Mouse (Mus musculus) gastrocnemius, postnatal 14 days (tissue): ENCODE data around the gene Kncn. TPM values are rescaled to one million over a fixed set of nuclear protein-coding genes. Genes with fewer than 3 reads are reported as not detected.

Experiments used
- DNase-seq: peaks from one replicate; pipeline ENCODE4 v3.0.0; 2021; ENCODE audit warnings: mixed read lengths
- intact Hi-C: fragments of 180-260 bp; cut with DNase I; formaldehyde crosslinking; loops from one replicate; pipeline ENCODE4 v1.15.1; 2025; ENCODE audit warnings: low total_unique reads
- total RNA-seq, 2 experiments: library from RNA; stranded (reverse); gene quantifications; 2 replicates each; pipeline ENCODE4 v1.2.3; 2021

The Kncn gene
- total RNA-seq, 2 experiments from 2014 or later = not detected

- no peak for DNase-seq
- intact Hi-C loops = no loop called here
Observed at GRCm38 (mm10) chr4:115923262-115923880, 39.2 kb downstream of the Kncn start.

- intact Hi-C loops = no loop called here
- no peak for DNase-seq
Observed at GRCm38 (mm10) chr4:115927637-115928036, 43.4 kb downstream of the Kncn start.

- DNase-seq = no peak
- intact Hi-C loops = no loop called here
Observed at GRCm38 (mm10) chr4:115931556-115932088, 47.4 kb downstream of the Kncn start.

GRCm38 (mm10) chr4:115935835-115936581, 51.8 kb downstream of the Kncn start:
- DNase-seq = no peak
- intact Hi-C loops = no loop called here

GRCm38 (mm10) chr4:115936646-115937045, 52.4 kb downstream of the Kncn start:
- intact Hi-C loops = no loop called here
- DNase-seq = no peak

- DNase-seq = no peak
- intact Hi-C loops = no loop called here
Observed at GRCm38 (mm10) chr4:115937061-115937976, 53.1 kb downstream of the Kncn start.

GRCm38 (mm10) chr4:115938276-115939160, 54.3 kb downstream of the Kncn start:
- no peak for DNase-seq
- intact Hi-C loops = no loop called here

Other genes starting within 250 kb of the Kncn start
- 1 to 10 TPM; 1.7 to 3.1 TPM for gene Cyp4b1, start 236.7 kb upstream of the Kncn start, total RNA-seq
- gene Efcab14, start 146.7 kb upstream of the Kncn start, total RNA-seq = 10 to 100 TPM; 25.0 to 27.2 TPM
- 1 to 10 TPM in 1 of 2 experiments, under 1 TPM in 1; 0.80 to 1.5 TPM for gene Tex38, start 103.4 kb upstream of the Kncn start, total RNA-seq
- gene Atpaf1, start 99.6 kb upstream of the Kncn start, total RNA-seq = 10 to 100 TPM; 31.2 to 42.1 TPM
- 1 to 10 TPM; 2.8 to 3.4 TPM for gene Mob3c, start 56.3 kb upstream of the Kncn start, total RNA-seq
- 10 to 100 TPM; 23.8 to 25.4 TPM for gene Mknk1, start 45.2 kb upstream of the Kncn start, total RNA-seq
- not detected for gene 6430628N08Rik, start 6.3 kb downstream of the Kncn start, total RNA-seq
- not detected for gene Dmbx1, start 55.5 kb downstream of the Kncn start, total RNA-seq
- gene Faah, start 133.5 kb downstream of the Kncn start, total RNA-seq = under 1 TPM in 1 of 2 experiments, not detected in 1; 0.39 TPM
- gene Nsun4, start 169.5 kb downstream of the Kncn start, total RNA-seq = 10 to 100 TPM; 12.7 to 13.9 TPM
- 100 to 1,000 TPM; 876 to 989 TPM for gene Uqcrh, start 190.7 kb downstream of the Kncn start, total RNA-seq
- gene Lrrc41, start 190.9 kb downstream of the Kncn start, total RNA-seq = 10 to 100 TPM; 19.0 to 25.0 TPM
- 1 to 10 TPM; 1.8 to 2.2 TPM for gene Rad54l, start 239.3 kb downstream of the Kncn start, total RNA-seq
- gene Pomgnt1, start 239.4 kb downstream of the Kncn start, total RNA-seq = 10 to 100 TPM; 52.0 to 52.2 TPM